Mouse (Mus musculus) CH12.LX (cell line): ENCODE measurements around the gene Aco1. TPM values are rescaled to one million over a fixed set of nuclear protein-coding genes. Genes with fewer than 3 reads are reported as not detected.

ENCODE experiments used
- DNase-seq: peaks from one replicate; pipeline ENCODE4 v3.0.0-alpha.2; 2013; ENCODE audit errors: extremely low read depth
- H3K27ac ChIP-seq: 2 replicates; pipeline ENCODE4 v1.5.1; 2012; ENCODE audit warnings: low read depth, mild to moderate bottlenecking, control low read depth, moderate library complexity; ENCODE audit not compliant: insufficient read depth
- H3K27me3 ChIP-seq: replicated peaks from 2 replicates; pipeline ENCODE3; 2012; ENCODE audit warnings: inconsistent platforms
- H3K36me3 ChIP-seq, 2 experiments: replicated peaks in 1 of 2; 2 replicates each; pipeline versions ENCODE3 to v1.6.1; 2012; ENCODE audit warnings: inconsistent platforms in 1 of 2, low read length in 1 of 2, mild to moderate bottlenecking in 1 of 2, mixed read lengths in 1 of 2, moderate library complexity in 1 of 2; ENCODE audit not compliant: control insufficient read depth in 1 of 2, insufficient read depth in 1 of 2
- H3K4me1 ChIP-seq, 2 experiments: 2 replicates each; pipeline ENCODE4 v1.6.1; 2012; ENCODE audit warnings: inconsistent platforms in 1 of 2, moderate library complexity in 1 of 2; ENCODE audit not compliant: insufficient read depth in 2 of 2, control insufficient read depth in 1 of 2
- H3K4me2 ChIP-seq: 2 replicates; pipeline ENCODE4 v1.6.1; 2012; ENCODE audit warnings: low read depth, mild to moderate bottlenecking, control low read depth; ENCODE audit not compliant: poor library complexity, insufficient read depth, severe bottlenecking
- H3K4me3 ChIP-seq, 3 experiments: fragments of 150-350 bp in 1 of 3; sonication (generic) in 1 of 3; replicated peaks in 1 of 3; 2 replicates each; pipeline versions ENCODE3 to v1.5.1; 2011 to 2012; ENCODE audit warnings: low read depth in 2 of 3, low read length in 2 of 3, mild to moderate bottlenecking in 2 of 3, moderate library complexity in 2 of 3, control low read depth in 1 of 3, improper control_type of control experiment in 1 of 3, inconsistent platforms in 1 of 3, mixed read lengths in 1 of 3; ENCODE audit not compliant: poor library complexity in 1 of 3
- H3K79me2 ChIP-seq: replicated peaks from 2 replicates; pipeline ENCODE4 v1.6.1; 2012; ENCODE audit warnings: mild to moderate bottlenecking, moderate library complexity; ENCODE audit not compliant: control insufficient read depth, poor library complexity, insufficient read depth, severe bottlenecking; ENCODE audit errors: extremely low read depth
- H3K9ac ChIP-seq: 2 replicates; pipeline ENCODE4 v1.6.1; 2012; ENCODE audit warnings: low read depth, mild to moderate bottlenecking, control low read depth, moderate library complexity; ENCODE audit not compliant: insufficient read depth
- H3K9me3 ChIP-seq: replicated peaks from 2 replicates; pipeline ENCODE3; 2012; ENCODE audit warnings: low read length, inconsistent platforms, mixed read lengths
- BHLHE40 ChIP-seq: IDR thresholded peaks from 2 replicates; pipeline ENCODE4 v1.6.1; 2011; ENCODE audit warnings: mild to moderate bottlenecking, low read depth, low read length, improper control_type of control experiment
- CHD2 ChIP-seq: IDR thresholded peaks from 2 replicates; pipeline ENCODE4 v1.6.1; 2011; ENCODE audit warnings: low read length, improper control_type of control experiment
- CTCF ChIP-seq, 2 experiments: IDR thresholded peaks in 1 of 2; conservative IDR thresholded peaks in 1 of 2; 2 replicates each; pipeline ENCODE4 v1.5.1; 2011 to 2012; ENCODE audit warnings: low read depth in 2 of 2, low read length in 2 of 2, improper control_type of control experiment in 1 of 2, inconsistent platforms in 1 of 2, mild to moderate bottlenecking in 1 of 2, moderate library complexity in 1 of 2
- EP300 ChIP-seq: IDR thresholded peaks from 2 replicates; pipeline ENCODE4 v1.6.1; 2011; ENCODE audit warnings: low read length, improper control_type of control experiment
- ETS1 ChIP-seq: conservative IDR thresholded peaks from 2 replicates; pipeline ENCODE4 v1.6.1; 2012; ENCODE audit warnings: low read depth, mild to moderate bottlenecking, inconsistent platforms, low read length, improper control_type of control experiment, moderate library complexity
- GABPA ChIP-seq: IDR thresholded peaks from 2 replicates; pipeline ENCODE4 v1.6.1; 2012; ENCODE audit warnings: low read depth, low read length, improper control_type of control experiment, inconsistent platforms; ENCODE audit not compliant: insufficient replicate concordance
- KAT2A ChIP-seq: IDR thresholded peaks from 2 replicates; pipeline ENCODE4 v1.6.1; 2012; ENCODE audit warnings: low read length, improper control_type of control experiment, inconsistent platforms; ENCODE audit not compliant: insufficient replicate concordance
- MAFK ChIP-seq: IDR thresholded peaks from 2 replicates; pipeline ENCODE4 v1.6.1; 2011; ENCODE audit warnings: low read length, improper control_type of control experiment; ENCODE audit not compliant: insufficient replicate concordance
- MEF2A ChIP-seq: IDR thresholded peaks from 2 replicates; pipeline ENCODE4 v1.6.1; 2014; ENCODE audit warnings: low read depth, mild to moderate bottlenecking, inconsistent platforms, low read length, improper control_type of control experiment, borderline replicate concordance
- MXI1 ChIP-seq: IDR thresholded peaks from 2 replicates; pipeline ENCODE4 v1.6.1; 2011; ENCODE audit warnings: mild to moderate bottlenecking, low read depth, low read length, improper control_type of control experiment
- MYC ChIP-seq: IDR thresholded peaks from 2 replicates; pipeline ENCODE4 v1.6.1; 2011; ENCODE audit warnings: low read depth, mild to moderate bottlenecking, improper control_type of control experiment, low read length
- POLR2A ChIP-seq: IDR thresholded peaks from 2 replicates; pipeline ENCODE4 v1.6.1; 2011; ENCODE audit warnings: low read depth, mild to moderate bottlenecking, improper control_type of control experiment, low read length
- POLR2AphosphoS2 ChIP-seq: IDR thresholded peaks from 2 replicates; pipeline ENCODE4 v1.6.1; 2011; ENCODE audit warnings: low read depth, low read length, improper control_type of control experiment
- RAD21 ChIP-seq: IDR thresholded peaks from 2 replicates; pipeline ENCODE4 v1.6.1; 2011; ENCODE audit warnings: low read depth, mild to moderate bottlenecking, low read length, improper control_type of control experiment, moderate library complexity
- SIN3A ChIP-seq: IDR thresholded peaks from 2 replicates; pipeline ENCODE4 v1.6.1; 2012; ENCODE audit warnings: low read length, improper control_type of control experiment, inconsistent platforms
- SMC3 ChIP-seq: IDR thresholded peaks from 2 replicates; pipeline ENCODE4 v1.6.1; 2011; ENCODE audit warnings: low read depth, low read length, improper control_type of control experiment
- TBP ChIP-seq: conservative IDR thresholded peaks from 2 replicates; pipeline ENCODE4 v1.6.1; 2011; ENCODE audit warnings: low read depth, low read length, improper control_type of control experiment
- TCF12 ChIP-seq: IDR thresholded peaks from 2 replicates; pipeline ENCODE4 v1.6.1; 2014; ENCODE audit warnings: low read depth, mild to moderate bottlenecking, inconsistent platforms, low read length, improper control_type of control experiment
- UBTF ChIP-seq: IDR thresholded peaks from 2 replicates; pipeline ENCODE4 v1.6.1; 2012; ENCODE audit warnings: low read depth, mild to moderate bottlenecking, inconsistent platforms, low read length, improper control_type of control experiment, moderate library complexity
- ZC3H11A ChIP-seq: IDR thresholded peaks from 2 replicates; pipeline ENCODE4 v1.6.1; 2012; ENCODE audit warnings: low read depth, mild to moderate bottlenecking, inconsistent platforms, low read length, improper control_type of control experiment
- ZMIZ1 ChIP-seq: IDR thresholded peaks from 2 replicates; pipeline ENCODE4 v1.6.1; 2012; ENCODE audit warnings: low read depth, mild to moderate bottlenecking, inconsistent platforms, low read length, improper control_type of control experiment
- ZNF384 ChIP-seq: IDR thresholded peaks from 2 replicates; pipeline ENCODE4 v1.6.1; 2012; ENCODE audit warnings: low read depth, low read length, improper control_type of control experiment, inconsistent platforms
- dilution Hi-C: fragments of 300-500 bp; cut with MboI; formaldehyde crosslinking; loops from 2 replicates; pipeline ENCODE4 v1.14.3; 2020; ENCODE audit warnings: low sequenced_read_pairs; ENCODE audit not compliant: extremely low pct_unique_long_range_greater_than_20kb, extremely low pct_ligation_motif_present
- in situ Hi-C: fragments of 300-500 bp; cut with MboI; formaldehyde crosslinking; loops from 3 replicates; pipeline ENCODE4 v1.14.3; 2019; ENCODE audit warnings: low sequenced_read_pairs, low pct_ligation_motif_present, low pct_unique_long_range_greater_than_20kb, mixed read lengths
- polyA plus RNA-seq: library from polyadenylated mRNA; unstranded; fragments of >175 nt; gene quantifications from 2 replicates; pipeline ENCODE4 v1.2.1, GENCODE M21; 2012; ENCODE audit warnings: low read depth; ENCODE audit not compliant: insufficient read length
- total RNA-seq, 2 experiments: library from RNA; depleted of rRNA; stranded (reverse); fragments of 300-350 nt in 1 of 2; fragments of >200 nt in 1 of 2; gene quantifications; 2 replicates each; pipeline ENCODE4 v1.2.3; 2012 to 2014

Gene Aco1
- total and polyA plus RNA-seq, 3 experiments = 23.2 to 27.1 (median 24.8) TPM

- H3K79me2 ChIP-seq = no peaks in the 10 kb centered on the region; the same call in 1 of the 2 replicates
- H3K4me3 ChIP-seq = no peak overlapping the region
- no peaks in the 10 kb centered on the region for H3K9me3 ChIP-seq
- no peak overlapping the region for H3K9ac ChIP-seq
- dilution Hi-C loops (no loop called here), in situ Hi-C loops (no loop called here)
- TF ChIP-seq UBTF (no peak), CHD2 (no peak), SMC3 (no peak), EP300 (peak; percentile 10; the same call in 1 of the 2 replicates), MXI1 (peak; percentile 39; the same call in 1 of the 2 replicates), BHLHE40 (0 out of 2 replicates have a peak, but pooled peaks have one; percentile 29), MYC (0 out of 2 replicates have a peak, but pooled peaks have one; percentile 32), ETS1 (peak; percentile 34), SIN3A (0 out of 2 replicates have a peak, but pooled peaks have one; percentile 26), TCF12 (peak; percentile 55; the same call in 1 of the 2 replicates), ZC3H11A (no peak)
- no peak overlapping the region for H3K27ac ChIP-seq
- no peak overlapping the region for H3K4me2 ChIP-seq
- peaks cover 0 to 5% of the 10 kb centered on the region in 2 experiments; a peak in 2 of 4 replicates for H3K4me1 ChIP-seq
- peaks cover 0 to 25% of the 10 kb centered on the region in 2 experiments for H3K36me3 ChIP-seq
- no peaks in the 10 kb centered on the region for H3K27me3 ChIP-seq
- no peak for DNase-seq
Measured at GRCm38 (mm10) chr4:40229723-40230122, 86.8 kb downstream of the Aco1 start.

- in situ Hi-C loops = no loop called here
- dilution Hi-C loops = no loop called here
- H3K27ac ChIP-seq = no peak overlapping the region
- TF ChIP-seq EP300 (no peak), KAT2A (no peak), ZNF384 (no peak), POLR2A (no peak), UBTF (no peak), ZMIZ1 (no peak), RAD21 (no peak), MAFK (no peak), MEF2A (no peak), GABPA (no peak), TBP (no peak), MYC (no peak), CHD2 (no peak), POLR2AphosphoS2 (no peak), CTCF (conservative IDR thresholded peaks at IDR 0.05 in 1 of 2, IDR thresholded peaks at IDR 0.05 in 1 of 2; ENCODE audit: low read depth in 2 of 2, low read length in 2 of 2) (no peak)
- H3K4me3 ChIP-seq = no peak overlapping the region
- H3K27me3 ChIP-seq = no peaks in the 10 kb centered on the region
- H3K4me1 ChIP-seq = peaks cover 8 to 10% of the 10 kb centered on the region in 2 experiments
- H3K36me3 ChIP-seq = peaks cover 0 to 12% of the 10 kb centered on the region in 2 experiments
- no peaks in the 10 kb centered on the region; the same call in 1 of the 2 replicates for H3K79me2 ChIP-seq
- no peak overlapping the region for H3K4me2 ChIP-seq
- H3K9me3 ChIP-seq = no peaks in the 10 kb centered on the region
- H3K9ac ChIP-seq = no peak overlapping the region
- DNase-seq = no peak
Measured at GRCm38 (mm10) chr4:40233062-40233664, 90.3 kb downstream of the Aco1 start.
